Mouse (Mus musculus) adrenal gland, adult 2 months (tissue): Measurements from ENCODE around the gene Eya4. TPM values are rescaled to one million over a fixed set of nuclear protein-coding genes. Genes with fewer than 3 reads are reported as not detected.

Experiments used
- DNase-seq: peaks from one replicate; pipeline ENCODE4 v3.0.0; 2021
- polyA plus RNA-seq: library from polyadenylated mRNA; depleted of rRNA; stranded (reverse); fragments of >200 nt; gene quantifications from 2 replicates; pipeline ENCODE4 v1.2.3, GENCODE M21; 2012
- total RNA-seq, 2 experiments: library from RNA; stranded (reverse); gene quantifications; 2 replicates each; pipeline ENCODE4 v1.2.3; 2021

The Eya4 gene
- total and polyA plus RNA-seq, 3 experiments, result 0.37 to 1.7 (median 1.3) TPM

DNA sequence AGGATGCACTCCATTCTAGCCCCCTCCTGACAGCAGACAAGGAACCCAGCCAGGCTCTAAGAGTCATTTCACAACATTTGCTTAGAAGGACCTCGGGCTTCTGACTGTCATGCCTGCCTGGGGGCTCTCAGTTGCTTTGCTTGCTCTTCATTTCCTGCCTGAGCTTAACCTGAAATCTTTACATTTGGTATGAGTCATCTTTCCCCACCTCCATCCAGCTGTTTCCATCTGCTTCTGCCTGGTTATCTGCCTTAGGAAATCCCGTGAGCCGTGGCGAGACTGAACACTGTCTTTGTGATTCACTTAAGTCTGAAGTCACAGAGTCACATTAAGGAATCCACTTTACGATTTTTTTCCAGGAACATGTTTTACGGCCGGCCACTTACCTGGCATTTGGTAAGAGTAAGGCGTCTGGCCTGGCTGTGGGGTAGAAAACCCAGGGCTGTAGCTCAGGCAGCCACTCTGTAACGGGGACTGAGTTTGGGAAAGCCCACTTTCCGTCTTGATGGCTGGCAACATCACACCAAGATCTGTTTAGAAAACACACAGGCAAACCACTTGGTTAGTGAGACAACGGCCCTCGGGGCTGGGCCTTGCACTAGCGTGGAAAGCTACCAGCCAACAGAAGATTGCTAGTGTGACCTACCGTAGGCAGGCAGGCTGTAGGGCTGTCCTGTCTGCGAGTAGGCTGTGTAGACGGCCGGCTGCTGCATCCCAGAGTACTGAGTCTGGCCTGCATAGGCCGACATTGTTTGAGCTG is 193.5 kb downstream of the Eya4 start:
- DNase-seq, result no peak

DNA sequence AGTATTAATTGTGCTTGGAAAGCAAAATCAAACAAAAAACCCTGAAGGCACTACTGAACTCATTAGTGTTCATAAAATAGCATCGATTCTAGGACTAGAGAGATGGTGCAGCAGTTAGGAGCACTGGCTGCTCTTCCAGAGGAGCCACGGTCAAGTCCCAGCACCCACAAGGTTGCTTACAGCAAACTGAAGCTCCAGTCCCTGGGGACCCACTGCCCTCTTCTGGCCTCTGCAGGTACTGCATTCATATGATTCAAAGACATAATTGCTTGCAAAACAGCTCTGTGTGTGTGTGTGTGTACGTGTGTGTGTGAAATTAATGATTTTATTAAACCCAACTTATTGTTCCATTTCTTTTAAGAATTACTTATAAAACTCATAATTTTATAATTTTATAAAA is 200.2 kb downstream of the Eya4 start:
- DNase-seq, result no peak

DNA sequence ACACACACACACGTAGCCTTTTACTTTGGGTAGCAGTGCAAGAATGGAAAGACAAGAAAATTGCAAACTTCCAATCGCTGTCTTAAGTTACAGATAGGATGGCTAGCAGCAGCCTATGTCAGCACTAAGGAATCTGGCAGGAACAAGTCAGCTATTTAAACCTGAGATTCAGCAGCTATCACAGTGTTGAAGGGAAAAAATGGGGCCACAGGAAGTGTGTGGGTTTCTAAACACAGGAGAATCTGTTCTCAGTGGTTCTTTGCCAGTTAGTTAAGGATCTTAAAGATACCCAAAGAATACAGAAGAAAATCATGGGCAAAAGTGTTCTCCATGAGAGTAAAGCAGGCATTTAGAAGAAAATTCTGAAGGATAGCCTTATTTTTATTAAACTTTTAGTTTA is 206.0 kb downstream of the Eya4 start:
- no peak for DNase-seq

DNA sequence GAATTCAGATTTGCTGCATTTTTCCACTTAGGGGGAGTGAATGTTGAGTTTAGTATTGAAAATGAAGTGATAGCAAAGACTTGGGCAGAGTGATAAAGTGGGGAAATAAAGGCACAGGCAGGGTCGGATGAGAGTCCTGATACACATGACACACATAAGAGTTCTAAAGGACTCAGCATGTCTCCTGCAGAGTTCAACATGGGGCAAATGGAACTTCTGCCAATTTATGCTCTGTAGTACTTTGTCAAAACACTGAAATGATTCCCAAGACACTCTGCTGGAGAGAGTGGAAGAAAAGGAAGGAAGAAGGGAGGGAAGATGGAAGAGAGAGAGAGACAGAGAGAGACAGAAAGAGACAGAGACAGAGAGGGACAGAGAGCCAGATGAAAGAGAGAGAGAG is 222.6 kb downstream of the Eya4 start:
- no peak for DNase-seq

DNA sequence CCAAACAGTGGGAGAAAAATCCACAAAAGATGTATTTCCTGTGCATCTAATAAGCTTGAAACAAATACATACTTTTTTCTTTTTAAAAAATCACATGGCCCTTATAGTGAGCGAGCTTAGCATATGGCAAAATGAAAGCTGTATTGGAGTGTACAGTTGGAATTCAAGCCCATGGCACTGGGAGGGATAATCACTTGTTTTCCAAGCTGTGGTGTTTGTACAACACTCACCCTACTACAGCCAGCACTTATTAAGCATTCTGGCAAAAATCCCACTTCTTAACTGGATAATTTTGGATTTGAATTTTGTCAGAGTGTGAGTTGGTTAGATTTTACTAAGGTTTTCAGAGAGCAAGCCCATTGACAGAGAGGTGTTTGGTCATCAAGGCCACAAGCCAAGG is 223.4 kb downstream of the Eya4 start:
- no peak for DNase-seq

DNA sequence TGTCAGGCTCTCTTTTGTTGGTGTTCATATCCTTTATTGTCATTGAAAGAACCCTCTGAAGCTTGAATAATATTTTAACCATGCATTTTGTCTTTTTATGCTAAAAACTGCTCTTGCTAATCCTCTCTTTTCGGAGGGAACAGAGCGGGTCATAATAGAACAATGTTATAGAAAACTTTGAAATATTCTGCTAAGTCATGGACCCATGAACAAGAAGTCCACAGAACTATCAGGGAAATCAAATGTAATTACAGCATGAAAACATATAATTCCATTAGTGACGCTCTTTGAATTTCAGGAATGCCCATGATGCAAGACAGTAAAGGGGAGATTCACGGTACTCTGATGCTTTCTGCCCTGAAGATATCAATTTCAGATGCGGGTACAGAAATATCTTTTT is 224.1 kb downstream of the Eya4 start:
- DNase-seq, result no peak

DNA sequence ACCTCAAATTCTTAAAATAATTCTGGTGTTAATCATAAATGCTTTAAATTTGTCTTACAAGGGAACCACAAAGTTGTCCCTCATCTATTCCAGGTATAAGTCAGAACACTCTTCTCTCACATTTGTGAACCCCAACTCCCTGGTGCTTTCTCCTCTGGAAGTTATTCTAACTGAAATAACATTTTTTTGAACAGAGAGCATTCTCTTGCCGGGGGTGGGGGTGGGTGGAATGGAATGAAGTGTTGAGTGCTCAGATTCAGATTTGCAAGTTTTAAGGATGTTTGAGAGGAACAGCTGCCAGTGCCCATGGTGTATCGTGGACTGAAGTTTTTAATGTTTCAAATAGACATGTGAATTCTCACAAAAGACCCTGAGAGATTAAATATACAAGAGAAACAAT is 230.1 kb downstream of the Eya4 start:
- DNase-seq, result no peak

DNA sequence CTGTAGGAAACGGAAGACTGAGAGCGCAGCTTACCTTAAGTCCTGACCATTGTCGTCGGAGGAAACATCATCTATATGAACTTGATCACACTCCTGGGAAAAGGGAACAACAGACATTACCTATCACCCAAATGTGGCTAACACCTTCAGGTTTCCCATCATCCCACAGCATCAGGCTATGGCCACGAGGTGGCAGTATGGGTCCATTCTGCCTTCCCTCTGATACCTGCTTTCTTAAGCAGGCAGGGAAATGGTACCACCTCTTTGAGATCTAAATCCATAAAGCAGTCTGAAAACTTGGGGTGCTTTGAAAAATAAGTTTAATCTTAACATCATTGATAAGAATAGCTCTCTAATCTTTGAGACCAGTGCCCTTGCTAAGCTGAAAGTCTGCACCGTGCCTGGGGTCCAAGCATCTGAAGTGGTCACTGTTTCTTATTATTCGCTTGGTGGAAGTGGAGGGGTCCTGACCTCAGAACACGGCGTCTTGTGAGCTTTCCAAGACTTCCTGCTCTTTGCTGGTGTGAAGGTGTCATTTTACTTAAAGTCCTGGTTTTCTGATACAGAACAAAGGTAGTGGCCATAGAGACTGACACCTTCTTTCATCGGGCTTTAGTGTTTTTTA is 233.7 kb downstream of the Eya4 start:
- peak; percentile 68 for DNase-seq

DNA sequence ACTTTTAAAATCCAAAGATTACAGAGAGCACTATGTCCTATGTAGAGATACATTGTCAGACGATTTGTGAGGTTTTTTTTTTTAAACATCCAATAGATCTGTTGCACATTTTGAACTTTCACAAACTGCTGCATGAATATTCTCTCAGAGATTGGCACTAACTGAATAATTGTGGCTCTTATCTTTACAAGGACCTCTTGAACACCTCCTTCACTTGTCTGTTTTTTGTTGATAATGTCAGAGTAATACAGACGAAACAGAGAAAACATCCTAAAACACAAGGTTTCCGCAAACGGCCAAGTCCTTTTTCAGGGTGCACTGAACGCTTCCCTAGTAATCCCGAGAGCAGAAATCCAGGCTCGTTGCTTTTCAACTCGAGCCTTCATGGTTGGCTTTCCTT is 234.5 kb downstream of the Eya4 start:
- DNase-seq, result no peak

DNA sequence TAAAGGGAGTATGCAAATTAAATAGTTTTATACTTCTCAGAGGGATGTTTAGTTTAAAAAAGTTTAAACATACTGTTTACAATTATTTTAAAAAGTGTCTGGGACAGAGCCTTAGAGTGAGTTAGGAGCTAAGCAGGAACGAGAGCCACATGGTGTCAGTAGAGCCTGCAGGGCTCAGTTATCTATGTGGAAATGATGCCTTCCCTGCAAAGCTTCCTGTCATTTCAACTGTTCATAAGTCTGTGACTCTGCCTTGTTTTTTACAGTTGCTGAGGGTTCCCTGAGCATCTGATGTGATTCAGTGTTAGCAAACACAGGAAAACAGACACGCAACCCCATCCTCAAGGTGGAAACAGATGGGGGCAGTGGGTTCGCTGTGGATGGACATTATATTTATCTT is 235.3 kb downstream of the Eya4 start:
- no peak for DNase-seq

DNA sequence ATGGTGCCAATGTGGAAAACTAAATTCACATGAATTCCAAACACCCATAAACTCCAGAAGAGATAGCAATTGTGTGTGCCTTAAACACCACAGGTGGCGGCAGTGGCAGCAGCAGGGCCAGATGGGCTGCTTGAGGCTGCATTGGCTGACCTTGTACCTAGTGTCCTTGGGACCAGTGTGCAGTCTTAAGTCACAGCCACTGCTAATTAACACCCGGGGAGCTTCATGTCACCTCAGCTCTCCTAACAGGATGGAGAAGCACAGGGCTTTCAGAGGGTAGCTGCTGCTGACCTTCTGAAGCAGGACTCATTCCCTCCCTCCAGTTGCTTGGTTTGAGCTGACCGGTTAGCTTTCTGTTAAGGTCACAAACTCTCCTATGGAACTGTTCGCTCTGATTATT is 242.5 kb downstream of the Eya4 start:
- no peak for DNase-seq

DNA sequence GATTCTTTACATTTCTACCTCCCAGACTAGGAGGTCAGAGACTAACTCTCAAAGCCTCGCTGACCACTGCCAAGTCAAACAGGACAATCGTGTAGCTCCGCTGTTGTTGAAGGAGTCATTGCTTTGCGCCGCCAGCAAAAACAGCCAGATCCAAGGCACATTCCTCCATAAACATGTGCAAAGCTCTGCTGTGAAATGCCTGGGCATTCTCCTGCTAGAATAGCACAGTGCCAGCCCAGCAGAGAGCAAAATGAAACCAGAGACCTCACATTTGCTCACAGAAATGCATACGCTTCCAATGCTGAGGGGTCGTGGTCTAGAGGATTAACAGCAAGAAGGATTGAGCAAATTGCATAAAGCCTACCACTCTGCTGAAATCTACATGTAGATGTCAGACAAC is 258.1 kb downstream of the Eya4 start:
- DNase-seq, result no peak

DNA sequence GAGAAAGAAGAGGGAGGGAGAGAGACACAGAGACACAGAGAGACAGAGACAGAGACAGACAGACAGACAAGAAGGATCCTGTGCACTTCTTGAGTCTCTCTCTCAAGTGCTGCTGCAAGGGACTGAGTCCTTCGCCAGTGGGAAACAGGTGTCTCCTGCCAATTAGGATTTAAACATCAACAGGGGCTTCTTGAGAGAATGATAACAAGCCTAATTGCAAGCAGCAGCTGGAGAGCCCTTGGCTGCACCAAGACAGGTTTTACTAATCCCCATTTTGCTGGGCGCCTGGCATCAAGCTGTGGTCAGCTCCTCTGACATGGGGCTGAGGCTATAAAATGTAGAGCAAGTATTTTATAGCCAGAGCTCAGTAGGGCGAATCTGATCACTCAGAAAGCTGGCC is 259.0 kb downstream of the Eya4 start:
- no peak for DNase-seq

DNA sequence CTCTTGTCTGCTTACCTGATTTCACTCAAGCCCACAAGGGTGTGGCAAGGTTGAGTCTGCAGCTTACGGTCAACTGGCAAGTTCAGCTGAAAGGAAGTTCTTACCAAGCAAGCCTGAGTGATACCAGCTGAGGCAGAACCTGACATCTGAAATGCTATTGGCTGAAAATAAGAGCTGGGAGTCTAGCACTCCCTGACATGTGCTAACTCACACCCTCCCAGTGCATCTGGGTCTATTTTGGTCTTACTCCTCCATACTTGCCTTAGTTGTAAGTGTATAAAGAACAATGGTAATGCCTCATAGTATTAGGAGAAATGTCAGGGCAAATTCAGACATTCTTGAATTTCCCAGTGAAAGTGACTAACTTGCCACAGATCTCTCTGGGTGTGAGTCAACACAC is 260.3 kb downstream of the Eya4 start:
- DNase-seq, result no peak

DNA sequence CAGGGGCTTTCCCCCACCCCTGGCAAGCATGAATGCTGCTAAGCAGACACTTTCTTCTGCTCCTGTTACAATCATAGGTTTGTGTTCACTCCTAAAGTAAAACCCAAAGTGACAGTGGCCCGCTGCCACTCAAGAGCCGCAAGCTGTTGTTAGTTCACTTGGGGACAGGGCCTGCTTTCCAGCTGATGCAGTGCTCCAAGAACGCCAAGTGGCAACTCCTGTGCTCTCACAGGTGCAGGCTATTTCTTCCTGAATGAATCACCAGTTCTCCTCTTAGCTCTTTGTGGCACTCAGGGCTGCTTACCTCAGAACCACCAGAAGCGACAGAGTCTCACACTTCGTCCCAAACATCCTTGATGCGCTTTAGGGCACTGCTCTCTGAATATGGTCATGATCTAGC is 261.3 kb downstream of the Eya4 start:
- no peak for DNase-seq

DNA sequence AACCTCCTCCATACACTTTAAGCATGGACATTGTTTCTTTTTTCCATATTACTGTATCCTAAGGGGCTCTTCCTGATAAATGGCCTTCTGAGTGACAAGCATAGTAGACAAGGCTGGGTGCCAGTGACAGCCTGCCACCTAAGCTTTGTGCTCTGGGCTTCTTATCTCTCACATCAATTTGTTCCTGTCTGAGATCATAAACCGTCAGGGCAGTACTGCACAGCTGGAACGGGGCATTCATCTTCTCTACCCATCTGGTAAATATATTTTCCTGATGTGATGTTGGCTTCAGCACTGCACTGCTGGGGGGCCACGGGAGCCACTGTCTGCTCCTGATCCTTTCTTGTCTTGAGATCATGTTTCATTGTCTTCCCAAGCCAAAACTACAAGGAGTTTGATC is 261.8 kb downstream of the Eya4 start:
- DNase-seq, result no peak

DNA sequence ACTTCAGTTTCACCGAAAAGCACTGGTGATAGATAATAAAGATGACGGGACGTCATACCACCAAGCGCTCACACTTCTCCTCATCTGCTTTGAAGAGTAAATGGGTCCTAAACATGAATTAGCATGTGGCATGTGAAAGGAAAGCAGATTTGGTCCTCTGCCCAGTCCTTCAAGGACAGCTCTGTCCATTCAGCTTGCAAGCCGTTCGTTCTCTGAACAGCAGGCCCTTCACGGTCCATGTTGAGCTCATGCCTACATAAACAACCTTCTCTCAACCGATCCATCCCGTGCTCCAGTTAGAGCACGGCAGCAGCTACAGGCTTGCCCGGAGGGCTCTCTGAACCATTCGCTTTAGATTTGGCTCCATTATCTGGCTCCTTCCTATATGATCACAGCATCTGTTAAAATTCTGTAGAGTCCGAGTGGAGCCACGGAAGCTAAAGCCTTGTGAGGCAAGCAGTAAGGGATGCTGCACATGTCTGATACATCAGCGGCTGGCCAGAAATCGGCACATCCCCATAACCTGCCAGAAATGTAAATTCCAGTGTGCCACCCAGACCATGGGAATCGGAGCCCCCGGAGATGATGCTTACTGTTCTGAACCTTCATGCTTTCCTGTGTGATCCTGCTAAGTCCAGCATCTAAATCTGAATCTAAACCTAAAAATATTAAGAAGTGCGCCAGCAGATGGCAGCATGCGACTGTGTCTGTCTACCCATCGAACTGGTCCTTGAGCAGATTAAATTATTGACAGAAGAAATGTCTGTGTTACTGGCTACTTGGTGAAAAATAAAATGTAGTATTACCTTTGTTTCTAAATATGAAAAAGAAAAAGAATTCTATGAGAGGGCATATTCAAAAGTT is 264.0 kb downstream of the Eya4 start:
- DNase-seq, result peak; percentile 42

DNA sequence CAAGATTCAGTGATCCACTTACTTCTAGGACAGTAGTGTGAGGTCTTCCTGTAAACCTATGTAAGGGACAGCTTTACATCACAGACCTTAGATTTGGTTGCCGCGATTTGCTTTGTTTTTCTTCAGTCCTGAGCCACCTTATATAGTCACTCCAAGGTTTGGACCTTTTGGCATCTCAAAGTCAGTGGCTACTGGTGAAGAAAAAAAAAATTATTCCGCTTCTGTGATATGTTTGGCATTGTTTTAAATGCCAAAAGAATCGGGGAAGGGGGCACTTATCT is 269.1 kb downstream of the Eya4 start:
- DNase-seq, result no peak

DNA sequence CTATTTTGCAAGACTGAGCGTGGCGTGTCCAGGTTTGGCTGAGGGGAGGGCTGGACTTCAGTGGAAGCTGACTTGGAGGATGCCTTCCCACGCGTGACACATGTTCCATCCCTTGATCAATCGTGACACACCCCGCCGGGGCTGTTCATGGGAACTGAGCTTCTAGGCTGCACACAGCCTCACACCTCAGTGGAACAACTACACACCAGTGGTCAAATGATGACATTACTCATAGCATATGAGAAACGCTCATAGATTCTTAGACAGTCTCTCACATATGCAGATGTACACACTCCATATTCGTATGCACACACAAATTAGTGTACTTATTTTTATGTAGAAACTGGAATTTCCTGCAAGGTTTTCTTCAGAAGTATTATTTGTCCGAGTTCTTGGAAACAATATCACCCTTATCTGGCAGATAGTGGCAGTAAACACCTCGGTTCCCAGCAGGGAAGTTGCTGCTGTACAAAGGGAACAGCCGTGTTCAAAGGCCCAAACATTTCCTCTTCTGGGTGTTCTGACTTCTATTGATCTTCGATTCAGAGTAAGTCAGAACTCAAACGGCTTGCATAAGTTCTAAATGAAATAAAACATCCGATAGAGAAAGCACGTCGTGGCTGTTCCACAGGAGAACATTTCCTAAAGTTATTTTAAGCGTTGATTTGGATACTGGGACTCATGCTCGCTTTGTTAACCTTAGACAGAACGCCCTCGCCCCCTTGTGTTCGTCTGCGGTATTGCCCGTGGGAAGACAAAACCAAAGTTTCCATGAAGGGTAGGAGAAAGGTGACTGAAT is 269.6 kb downstream of the Eya4 start:
- peak; percentile 76 for DNase-seq

DNA sequence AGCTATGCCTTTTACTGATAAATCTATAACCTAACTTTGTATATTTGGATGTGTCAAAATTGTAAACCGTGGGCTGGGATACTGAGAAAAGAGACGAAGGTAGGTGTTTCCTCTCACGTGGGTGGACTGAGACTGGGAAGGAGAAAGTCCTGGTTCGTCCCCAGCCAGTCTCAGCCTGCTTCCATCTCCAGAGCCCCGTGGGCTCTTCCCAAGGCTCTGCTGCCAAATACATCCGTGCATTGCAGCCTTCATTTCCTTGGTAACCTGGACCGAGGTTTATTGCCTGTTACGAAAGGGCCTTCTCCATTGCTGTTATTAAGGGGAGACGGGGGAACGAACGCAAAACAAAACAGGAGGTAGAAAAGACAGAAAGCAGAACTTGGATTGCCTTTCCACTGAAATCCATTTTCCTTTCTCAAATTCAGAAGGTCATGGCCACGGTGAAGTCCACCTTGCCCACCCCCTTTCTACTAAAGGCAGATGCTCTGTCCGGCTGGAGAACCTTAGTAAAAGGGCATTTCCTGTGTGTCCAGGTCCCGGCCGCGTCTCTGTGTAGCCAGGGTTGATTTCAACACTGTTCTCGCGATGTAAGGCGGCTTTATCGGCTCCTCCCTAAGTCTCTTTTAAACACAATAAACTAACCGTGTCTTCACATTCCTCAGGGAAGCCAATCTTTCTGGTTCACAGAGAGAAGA is 273.7 kb downstream of the Eya4 start:
- peak; percentile 14 for DNase-seq

DNA sequence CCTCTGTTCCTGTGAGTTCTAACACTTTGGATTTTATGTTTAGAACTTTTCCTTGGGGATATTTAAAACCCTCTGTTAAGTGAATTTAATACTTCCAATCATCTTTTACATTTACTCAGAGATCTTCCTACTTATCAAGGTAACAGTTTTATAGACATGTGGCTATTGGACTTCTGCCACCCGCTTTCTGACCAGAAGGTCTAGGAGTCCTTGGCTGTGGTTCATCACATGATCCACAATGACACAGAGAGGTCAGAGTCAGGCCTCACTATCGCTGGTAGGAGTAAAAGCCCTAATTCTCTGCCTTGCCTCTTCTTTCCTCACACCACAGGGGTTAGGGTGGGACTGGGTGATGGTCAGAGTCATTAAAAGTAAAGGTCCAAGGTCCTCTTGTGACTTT is 277.2 kb downstream of the Eya4 start:
- peak; percentile 54 for DNase-seq

DNA sequence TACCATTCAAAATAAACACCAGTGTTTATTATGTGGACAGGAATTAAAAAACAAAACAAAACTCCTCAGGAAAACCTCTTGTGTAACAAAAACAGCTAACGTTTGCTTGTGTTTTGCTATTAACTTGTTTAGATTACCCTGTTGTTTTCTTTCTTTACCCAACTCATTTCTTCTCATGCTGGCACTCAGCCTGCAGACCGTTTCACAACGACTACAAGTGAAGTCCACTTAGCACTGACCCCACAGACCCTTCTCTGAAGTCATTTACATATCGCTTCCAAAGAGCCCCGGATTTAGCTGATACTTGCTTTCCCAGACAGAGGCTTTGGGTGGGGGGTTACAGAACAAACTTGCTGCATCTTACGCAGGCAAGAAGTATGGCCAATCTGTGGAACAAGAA is 286.9 kb downstream of the Eya4 start:
- no peak for DNase-seq
